Mouse (Mus musculus): ENCODE measurements around the gene Anks6. TPM values are rescaled to one million over a fixed set of nuclear protein-coding genes. Genes with fewer than 3 reads are reported as not detected.

The Anks6 gene
- polyA plus RNA-seq, 1 experiment from 2014 or later, result 4.3 TPM

DNA sequence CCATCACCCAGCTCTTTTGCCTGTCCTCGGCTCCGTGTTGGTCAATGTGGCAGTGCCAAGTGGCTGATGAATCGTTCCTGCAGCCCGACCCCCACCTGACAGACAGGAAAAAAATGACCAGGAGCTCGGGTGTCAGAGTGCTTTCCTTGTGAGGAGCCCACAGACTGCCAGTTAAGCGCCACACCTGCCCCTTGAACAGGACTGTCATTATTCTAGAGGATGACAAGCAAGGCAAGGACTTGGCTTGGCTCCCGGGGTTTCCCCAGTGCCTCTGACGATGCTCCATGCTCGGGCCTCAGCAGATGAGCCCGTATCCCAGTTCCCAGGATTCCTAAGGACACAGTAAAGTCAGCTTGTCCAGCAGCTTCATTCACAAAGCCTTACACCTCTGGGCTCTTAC lies 44.8 kb downstream of the Anks6 start:
- Histone ChIP-seq H3K36me3 (ENCODE audit: control insufficient read depth, insufficient read depth, low read length) (no peaks in the 10 kb centered on the region), H3K27ac (ENCODE audit: low read depth, low read length) (no peak overlapping the region), H3K4me3 (ENCODE audit: low read depth, low read length) (no peak overlapping the region), H3K9ac (ENCODE audit: low read length) (no peak overlapping the region), H3K27me3 (ENCODE audit: control insufficient read depth, insufficient read depth, low read length) (no peaks in the 10 kb centered on the region), H3K4me2 (ENCODE audit: low read depth, low read length, severe bottlenecking) (no peak overlapping the region), H3K9me3 (ENCODE audit: control insufficient read depth, low read length) (no peaks in the 10 kb centered on the region), H3K4me1 (replicated peaks; ENCODE audit: control insufficient read depth, insufficient read depth, low read length) (no peaks in the 10 kb centered on the region)
- no peak for DNase-seq (ENCODE audit: low spot score)
- no peak for ATAC-seq (replicated peaks; ENCODE audit: low FRiP score)
- 83% methylated on average over 10 of the region's 10 CpGs for WGBS

DNA sequence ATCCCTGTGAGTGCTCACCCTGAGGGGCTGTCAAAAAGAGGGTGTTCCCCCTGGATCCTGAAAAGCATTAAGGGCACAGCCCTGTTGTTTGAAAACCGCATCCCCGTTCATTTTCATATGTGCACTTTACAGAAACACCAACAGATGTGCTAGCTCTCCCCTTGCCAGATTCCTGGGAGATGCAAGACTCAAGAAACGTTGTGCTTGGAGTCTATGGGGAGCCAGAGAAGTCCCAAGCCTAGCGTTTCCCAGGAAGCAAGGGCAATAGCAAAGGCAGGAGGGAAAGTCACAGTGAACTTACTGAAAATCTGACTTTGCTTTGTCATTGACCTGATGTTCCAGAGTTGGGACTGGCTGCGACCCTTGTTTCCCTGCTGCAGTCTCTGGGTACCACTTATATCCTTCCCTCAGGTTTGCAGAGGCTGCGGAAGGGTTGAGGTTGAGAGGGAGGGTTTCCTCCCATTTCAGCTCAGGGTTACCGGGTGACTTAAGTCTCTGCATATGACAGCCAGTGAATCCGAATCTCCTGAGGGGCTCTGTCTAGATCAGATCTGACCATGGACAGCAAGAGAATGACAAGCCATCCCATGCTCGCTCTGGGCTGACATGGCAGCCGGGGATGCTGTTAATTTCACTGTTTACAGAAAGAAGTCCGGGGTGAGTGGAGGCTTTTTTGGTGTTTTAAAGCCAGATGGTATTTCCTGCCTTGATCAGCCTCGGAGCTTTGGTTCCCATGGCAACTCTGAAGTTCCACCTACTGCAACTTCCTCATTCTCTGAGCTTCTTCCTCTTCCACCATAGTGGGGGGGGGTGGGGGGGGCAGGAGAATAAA lies 46.6 kb downstream of the Anks6 start:
- 69% methylated on average over 12 of the region's 12 CpGs for WGBS
- no peak for ATAC-seq (replicated peaks; ENCODE audit: low FRiP score)
- no peak for DNase-seq (ENCODE audit: low spot score)
- Histone ChIP-seq H3K36me3 (ENCODE audit: control insufficient read depth, insufficient read depth, low read length) (no peaks in the 10 kb centered on the region), H3K4me1 (replicated peaks; ENCODE audit: control insufficient read depth, insufficient read depth, low read length) (no peaks in the 10 kb centered on the region), H3K9ac (ENCODE audit: low read length) (no peak overlapping the region), H3K27me3 (ENCODE audit: control insufficient read depth, insufficient read depth, low read length) (no peaks in the 10 kb centered on the region), H3K27ac (ENCODE audit: low read depth, low read length) (no peak overlapping the region), H3K4me2 (ENCODE audit: low read depth, low read length, severe bottlenecking) (no peak overlapping the region), H3K4me3 (ENCODE audit: low read depth, low read length) (no peak overlapping the region), H3K9me3 (ENCODE audit: control insufficient read depth, low read length) (no peaks in the 10 kb centered on the region)

DNA sequence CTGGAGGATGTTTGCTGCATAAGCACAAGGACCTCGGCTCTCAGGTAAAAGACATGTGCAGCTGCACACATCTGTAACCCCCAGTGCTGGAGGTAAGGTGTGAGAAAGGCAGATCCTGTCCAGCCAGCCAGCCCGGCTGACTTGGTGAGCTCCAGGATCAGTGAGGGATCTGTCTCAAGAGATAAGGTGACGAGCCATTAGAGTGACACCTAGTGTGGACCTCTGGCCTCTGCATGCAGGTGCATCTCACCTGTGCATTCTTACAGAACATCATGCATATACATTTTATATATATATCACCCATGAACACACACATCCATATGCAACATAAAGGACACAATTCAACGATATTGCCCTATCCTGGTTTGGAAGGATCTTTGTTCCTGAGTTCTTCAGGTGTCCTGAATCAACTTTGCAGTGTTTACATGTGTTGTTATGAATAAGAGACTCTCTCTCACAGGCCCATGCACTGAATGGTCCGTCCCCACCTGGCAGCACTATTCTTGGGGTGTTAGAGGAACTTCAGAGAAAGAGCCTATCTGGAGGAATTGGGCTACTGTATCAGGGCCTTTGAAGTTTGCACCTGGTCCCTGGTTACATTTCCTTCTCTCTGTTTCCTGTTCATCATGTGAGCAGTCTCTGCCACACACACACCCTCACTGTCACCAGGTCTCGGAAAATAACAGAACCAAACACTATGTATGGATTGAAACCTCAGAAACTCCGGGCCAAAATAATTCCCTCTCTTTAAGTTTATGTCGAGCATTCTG lies 56.4 kb downstream of the Anks6 start:
- Histone ChIP-seq H3K9ac (ENCODE audit: low read length) (no peak overlapping the region), H3K27ac (ENCODE audit: low read depth, low read length) (no peak overlapping the region), H3K4me3 (ENCODE audit: low read depth, low read length) (no peak overlapping the region), H3K4me1 (replicated peaks; ENCODE audit: control insufficient read depth, insufficient read depth, low read length) (no peaks in the 10 kb centered on the region), H3K9me3 (ENCODE audit: control insufficient read depth, low read length) (no peaks in the 10 kb centered on the region), H3K4me2 (ENCODE audit: low read depth, low read length, severe bottlenecking) (no peak overlapping the region), H3K27me3 (ENCODE audit: control insufficient read depth, insufficient read depth, low read length) (no peaks in the 10 kb centered on the region), H3K36me3 (ENCODE audit: control insufficient read depth, insufficient read depth, low read length) (no peaks in the 10 kb centered on the region)
- DNase-seq (ENCODE audit: low spot score) (no peak), ATAC-seq (replicated peaks; ENCODE audit: low FRiP score) (no peak)
- 79% methylated on average over 8 of the region's 8 CpGs for WGBS

DNA sequence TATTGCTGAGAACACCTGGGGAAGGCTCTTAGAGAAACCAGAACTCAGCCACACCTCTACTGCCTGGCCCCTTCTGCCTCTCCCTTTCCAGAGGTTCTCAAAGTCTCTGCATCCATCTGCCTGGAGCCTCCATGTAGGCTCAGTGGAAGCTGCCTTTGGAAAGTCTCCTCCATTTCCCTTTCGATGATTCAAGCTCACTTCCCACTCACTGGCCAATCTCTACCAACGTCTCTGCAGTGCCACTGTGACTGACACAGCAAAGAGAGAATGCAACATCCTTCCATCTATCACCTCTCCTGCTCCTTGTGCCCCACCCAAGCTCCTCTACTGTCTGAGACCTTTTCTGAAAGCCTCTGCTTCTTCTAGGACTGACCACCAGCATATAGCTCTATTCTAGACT lies 59.3 kb downstream of the Anks6 start:
- DNase-seq (ENCODE audit: low spot score) (no peak), ATAC-seq (replicated peaks; ENCODE audit: low FRiP score) (no peak)
- WGBS, result 81% methylated on average over 2 of the region's 2 CpGs
- H3K4me2 ChIP-seq (ENCODE audit: low read depth, low read length, severe bottlenecking), result no peak overlapping the region
- H3K4me1 ChIP-seq (replicated peaks; ENCODE audit: control insufficient read depth, insufficient read depth, low read length), result no peaks in the 10 kb centered on the region
- no peak overlapping the region for H3K27ac ChIP-seq (ENCODE audit: low read depth, low read length)
- no peaks in the 10 kb centered on the region for H3K36me3 ChIP-seq (ENCODE audit: control insufficient read depth, insufficient read depth, low read length)
- no peak overlapping the region for H3K4me3 ChIP-seq (ENCODE audit: low read depth, low read length)
- no peak overlapping the region for H3K9ac ChIP-seq (ENCODE audit: low read length)
- H3K27me3 ChIP-seq (ENCODE audit: control insufficient read depth, insufficient read depth, low read length), result peaks cover 10% of the 10 kb centered on the region
- no peaks in the 10 kb centered on the region for H3K9me3 ChIP-seq (ENCODE audit: control insufficient read depth, low read length)

DNA sequence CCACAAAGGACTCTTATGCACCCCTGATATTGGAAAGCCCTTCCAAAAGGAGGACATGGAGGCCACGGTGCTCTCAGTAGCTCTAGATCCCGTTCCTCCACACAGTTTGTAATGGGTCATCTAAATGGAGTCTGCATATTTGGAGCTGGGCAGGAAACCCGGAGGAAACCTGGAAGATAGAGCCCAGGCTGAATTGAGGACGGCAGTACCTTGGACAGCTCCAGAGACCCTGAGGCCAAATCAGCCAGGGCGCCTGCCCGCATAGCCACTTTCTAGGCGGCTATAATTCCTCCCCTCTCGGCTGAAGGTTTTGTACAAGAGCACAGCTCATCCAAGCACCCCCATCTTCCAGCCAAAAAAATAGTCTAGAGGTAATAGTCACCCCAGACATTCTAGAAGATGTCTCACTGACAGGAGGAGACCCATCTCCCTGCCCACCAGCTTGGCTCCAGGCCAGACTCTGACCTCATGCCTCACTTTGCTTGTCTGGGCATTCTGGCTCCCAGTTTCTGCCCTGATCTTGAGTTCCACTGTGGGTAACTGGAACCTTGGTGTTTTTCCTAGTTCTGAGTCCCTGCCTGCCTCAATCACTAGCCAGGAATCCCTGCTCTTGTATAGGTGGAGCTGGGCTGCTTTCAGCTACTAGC lies 64.3 kb downstream of the Anks6 start:
- no peak overlapping the region for H3K9ac ChIP-seq (ENCODE audit: low read length)
- ATAC-seq (replicated peaks; ENCODE audit: low FRiP score) (no peak), DNase-seq (ENCODE audit: low spot score) (peak; percentile 77)
- no peak overlapping the region; the same call in 1 of the 2 replicates for H3K4me2 ChIP-seq (ENCODE audit: low read depth, low read length, severe bottlenecking)
- H3K36me3 ChIP-seq (ENCODE audit: control insufficient read depth, insufficient read depth, low read length), result no peaks in the 10 kb centered on the region
- WGBS, result 4% methylated on average over 8 of the region's 8 CpGs
- H3K4me1 ChIP-seq (replicated peaks; ENCODE audit: control insufficient read depth, insufficient read depth, low read length), result peaks cover 8% of the 10 kb centered on the region; the same call in 1 of the 2 replicates
- no peak overlapping the region for H3K27ac ChIP-seq (ENCODE audit: low read depth, low read length)
- H3K4me3 ChIP-seq (ENCODE audit: low read depth, low read length), result no peak overlapping the region
- peaks cover 49% of the 10 kb centered on the region for H3K27me3 ChIP-seq (ENCODE audit: control insufficient read depth, insufficient read depth, low read length)
- H3K9me3 ChIP-seq (ENCODE audit: control insufficient read depth, low read length), result no peaks in the 10 kb centered on the region

DNA sequence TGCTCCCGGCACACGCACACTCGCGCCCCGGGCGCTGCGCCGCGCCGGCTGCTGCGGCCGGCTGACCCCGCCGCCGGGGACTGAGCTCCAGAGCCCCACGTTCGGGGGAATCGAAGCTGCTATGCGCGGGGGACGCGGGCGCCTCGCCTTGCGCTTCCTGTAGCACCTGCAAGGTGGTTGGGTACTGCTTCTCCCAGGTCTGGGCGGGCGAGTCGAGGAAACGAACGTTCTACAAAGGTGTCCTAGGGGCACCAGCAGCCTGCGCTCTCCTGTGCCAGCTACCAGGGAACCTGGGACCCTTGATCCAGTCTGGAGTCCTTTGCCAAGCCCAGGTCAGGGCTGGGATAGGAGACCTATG lies 65.3 kb downstream of the Anks6 start:
- Histone ChIP-seq H3K4me1 (replicated peaks; ENCODE audit: control insufficient read depth, insufficient read depth, low read length) (peaks cover 8% of the 10 kb centered on the region; the same call in 1 of the 2 replicates), H3K4me2 (ENCODE audit: low read depth, low read length, severe bottlenecking) (peak overlapping the region; percentile 93), H3K9ac (ENCODE audit: low read length) (peak overlapping the region; percentile 53), H3K27me3 (ENCODE audit: control insufficient read depth, insufficient read depth, low read length) (peaks cover 49% of the 10 kb centered on the region), H3K9me3 (ENCODE audit: control insufficient read depth, low read length) (no peaks in the 10 kb centered on the region), H3K27ac (ENCODE audit: low read depth, low read length) (no peak overlapping the region), H3K36me3 (ENCODE audit: control insufficient read depth, insufficient read depth, low read length) (no peaks in the 10 kb centered on the region), H3K4me3 (ENCODE audit: low read depth, low read length) (peak overlapping the region; percentile 54)
- under 1% methylated on average over 31 of the region's 31 CpGs for WGBS
- ATAC-seq (replicated peaks; ENCODE audit: low FRiP score) (peak; percentile 49; the same call in 1 of the 2 replicates), DNase-seq (ENCODE audit: low spot score) (peak; percentile 61)

DNA sequence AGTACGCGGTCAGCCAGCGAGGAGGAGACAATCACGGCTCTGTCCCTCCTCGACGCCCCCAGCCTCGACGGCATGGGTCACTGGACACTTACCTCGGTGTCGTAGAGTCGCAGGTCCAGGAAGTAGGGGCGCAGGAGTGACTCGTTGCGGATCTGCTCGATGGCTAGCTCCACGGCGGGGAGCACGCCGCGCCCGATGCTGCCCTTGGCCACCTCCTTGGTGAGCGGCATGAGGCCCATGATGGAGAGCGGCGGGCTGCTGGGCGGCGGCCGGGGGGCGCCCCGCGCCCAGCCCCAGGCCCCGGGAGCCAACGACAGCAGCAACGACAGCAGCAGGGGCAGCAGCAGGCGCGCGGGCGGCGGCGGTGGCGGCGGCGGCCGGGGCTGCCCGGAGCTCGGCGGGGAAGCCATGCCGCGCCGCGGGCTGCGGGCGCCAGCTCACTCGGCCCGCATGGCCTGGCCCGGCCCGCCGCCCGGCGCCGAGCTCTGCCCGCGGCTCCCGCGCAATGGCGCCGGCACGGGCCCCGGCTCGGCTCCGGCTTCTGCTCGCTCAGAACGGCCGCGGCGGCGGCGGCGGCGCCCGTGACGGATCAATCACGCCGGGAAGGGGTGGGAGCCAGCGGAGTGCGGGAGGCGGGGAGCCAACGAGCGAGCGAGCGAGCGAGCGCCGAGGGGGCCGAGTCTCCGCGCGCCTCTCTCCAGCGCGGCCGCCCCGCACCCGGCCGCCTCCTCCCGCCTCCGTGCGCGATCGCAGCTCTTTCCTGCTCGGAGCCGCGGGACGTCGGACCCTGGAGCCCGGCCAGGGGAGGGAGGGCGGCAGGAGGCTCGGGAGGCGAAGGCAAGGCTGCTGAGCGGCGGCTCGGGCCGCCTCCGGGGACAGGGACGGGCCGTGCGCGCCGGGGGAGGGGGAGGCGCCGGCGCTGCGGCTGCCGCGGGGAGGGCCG lies 65.9 kb downstream of the Anks6 start, which contains the start of gene Gabbr2:
Gabbr2 (minus strand) TSS at position 858 of the 943 bp plus-strand sequence.
- H3K36me3 ChIP-seq (ENCODE audit: control insufficient read depth, insufficient read depth, low read length), result no peaks in the 10 kb centered on the region
- H3K4me3 ChIP-seq (ENCODE audit: low read depth, low read length), result peak within 1 kb of the TSS; percentile 54
- no peaks in the 10 kb centered on the region for H3K9me3 ChIP-seq (ENCODE audit: control insufficient read depth, low read length)
- H3K4me1 ChIP-seq (replicated peaks; ENCODE audit: control insufficient read depth, insufficient read depth, low read length), result peaks cover 8% of the 10 kb centered on the region; the same call in 1 of the 2 replicates
- peaks cover 49% of the 10 kb centered on the region for H3K27me3 ChIP-seq (ENCODE audit: control insufficient read depth, insufficient read depth, low read length)
- under 1% methylated on average over 99 of the region's 134 CpGs for WGBS
- ATAC-seq (replicated peaks; ENCODE audit: low FRiP score), result peak; percentile 24
- H3K4me2 ChIP-seq (ENCODE audit: low read depth, low read length, severe bottlenecking), result peak within 1 kb of the TSS; percentile 93
- DNase-seq (ENCODE audit: low spot score), result peak; percentile 68
- peak within 1 kb of the TSS; percentile 53 for H3K9ac ChIP-seq (ENCODE audit: low read length)
- H3K27ac ChIP-seq (ENCODE audit: low read depth, low read length), result no peak within 1 kb of the TSS
